Mouse (Mus musculus) heart, embryonic 10.5 days (tissue): Measurements from ENCODE around the gene 2310034G01Rik. TPM values are rescaled to one million over a fixed set of nuclear protein-coding genes. Genes with fewer than 3 reads are reported as not detected.

Source experiments
- DNase-seq: peaks from one replicate; pipeline ENCODE4 v3.0.0-alpha.2; 2017; ENCODE audit warnings: low spot score
- H3K27ac ChIP-seq: fragments of 300-500 bp; sonication (generic); 2 replicates; pipeline ENCODE4 v1.5.1; 2016; ENCODE audit warnings: mild to moderate bottlenecking
- H3K27me3 ChIP-seq: fragments of 300-500 bp; sonication (generic); 2 replicates; pipeline ENCODE4 v1.6.1; 2016; ENCODE audit warnings: mild to moderate bottlenecking; ENCODE audit not compliant: poor library complexity, insufficient read depth, severe bottlenecking
- H3K36me3 ChIP-seq: fragments of 300-500 bp; sonication (generic); 2 replicates; pipeline ENCODE4 v1.6.1; 2016; ENCODE audit warnings: mild to moderate bottlenecking, moderate library complexity
- H3K4me1 ChIP-seq: fragments of 300-500 bp; sonication (generic); 2 replicates; pipeline ENCODE4 v1.6.1; 2016; ENCODE audit warnings: mild to moderate bottlenecking
- H3K4me3 ChIP-seq: fragments of 300-500 bp; sonication (generic); 2 replicates; pipeline ENCODE4 v1.5.1; 2016; ENCODE audit warnings: mild to moderate bottlenecking, moderate library complexity
- H3K9me3 ChIP-seq: fragments of 300-500 bp; sonication (generic); 2 replicates; pipeline ENCODE4 v1.6.1; 2016; ENCODE audit warnings: mild to moderate bottlenecking, moderate library complexity
- WGBS: fragments of 180-500 bp; shearing (Covaris S2); methylation state at CpG from one replicate; pipeline ENCODE4 v1.1.7; 2016; 5-methylcytosine and 5-hydroxymethylcytosine counted together
- polyA plus RNA-seq: library from polyadenylated mRNA; unstranded; fragments of >200 nt; fragmentation: Nextera tagmentation; extraction: Ambion mirVana; gene quantifications from 2 replicates; pipeline ENCODE4 v1.2.1, GENCODE M21; 2016

Gene 2310034G01Rik
- polyA plus RNA-seq, 1 experiment from 2014 or later: 0.84 TPM

- no peak overlapping the region for H3K4me3 ChIP-seq
- peaks cover 34% of the 10 kb centered on the region for H3K27me3 ChIP-seq
- no peak overlapping the region for H3K27ac ChIP-seq
- peaks cover 35% of the 10 kb centered on the region for H3K4me1 ChIP-seq
- WGBS: 5% methylated on average over 16 of the region's 16 CpGs
- H3K36me3 ChIP-seq: peaks cover 24% of the 10 kb centered on the region
- H3K9me3 ChIP-seq: no peaks in the 10 kb centered on the region
- DNase-seq: peak; percentile 94
Observed at GRCm38 (mm10) chr19:46329951-46330350, 20.2 kb downstream of the 2310034G01Rik start.

- peak; percentile 76 for DNase-seq
- H3K27me3 ChIP-seq: peaks cover 42% of the 10 kb centered on the region
- H3K9me3 ChIP-seq: no peaks in the 10 kb centered on the region
- H3K4me1 ChIP-seq: peaks cover 35% of the 10 kb centered on the region
- 3% methylated on average over 54 of the region's 54 CpGs for WGBS
- H3K27ac ChIP-seq: peak overlapping the region; percentile 82
- peaks cover 24% of the 10 kb centered on the region for H3K36me3 ChIP-seq
- H3K4me3 ChIP-seq: peak overlapping the region; percentile 79
Observed at GRCm38 (mm10) chr19:46329031-46329641, 21.0 kb downstream of the 2310034G01Rik start.

- H3K9me3 ChIP-seq: no peaks in the 10 kb centered on the region
- WGBS: under 1% methylated on average over 81 of the region's 81 CpGs
- H3K4me1 ChIP-seq: peaks cover 35% of the 10 kb centered on the region
- DNase-seq: peak; percentile 97
- H3K4me3 ChIP-seq: peak within 1 kb of the TSS; percentile 79
- peaks cover 49% of the 10 kb centered on the region for H3K27me3 ChIP-seq
- peaks cover 24% of the 10 kb centered on the region for H3K36me3 ChIP-seq
- peak within 1 kb of the TSS; percentile 82 for H3K27ac ChIP-seq
Observed at GRCm38 (mm10) chr19:46328081-46329030, 21.7 kb downstream of the 2310034G01Rik start, which contains the start of gene Fbxl15. Gene Fbxl15 (plus strand): TSS chr19:46328184.

DNA sequence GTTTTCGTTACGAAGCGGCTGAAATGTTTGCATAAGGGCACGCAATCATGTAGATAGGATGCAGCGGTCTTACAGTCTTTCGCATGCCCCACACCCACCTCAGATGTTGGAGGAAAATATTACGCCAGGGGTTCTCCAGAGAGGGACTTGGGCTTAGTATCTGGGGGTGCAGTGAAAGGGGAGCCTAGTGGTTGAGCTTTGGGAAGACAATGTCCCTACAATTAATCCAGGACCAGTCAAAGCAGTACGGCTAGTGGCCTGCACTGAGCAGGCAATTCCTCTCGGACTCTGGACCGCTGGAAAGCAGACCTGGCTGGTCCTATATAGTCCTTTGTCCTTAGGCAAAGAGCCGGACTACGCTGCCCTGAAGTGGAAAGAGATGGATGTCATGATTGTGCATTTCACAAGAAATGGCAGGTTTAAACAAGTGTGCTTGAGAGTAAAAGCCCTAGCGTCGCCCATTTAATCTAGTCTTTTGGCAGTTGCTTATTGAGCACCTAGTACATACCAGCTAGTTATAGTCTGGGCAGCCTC, 22.5 kb downstream of the 2310034G01Rik start:
- WGBS: 28% methylated on average over 14 of the region's 14 CpGs
- Histone ChIP-seq H3K9me3 (no peaks in the 10 kb centered on the region), H3K4me3 (peak overlapping the region; percentile 79), H3K36me3 (peaks cover 24% of the 10 kb centered on the region), H3K27ac (peak overlapping the region; percentile 82; the same call in 1 of the 2 replicates), H3K27me3 (peaks cover 57% of the 10 kb centered on the region), H3K4me1 (peaks cover 35% of the 10 kb centered on the region)
- DNase-seq: no peak

DNA sequence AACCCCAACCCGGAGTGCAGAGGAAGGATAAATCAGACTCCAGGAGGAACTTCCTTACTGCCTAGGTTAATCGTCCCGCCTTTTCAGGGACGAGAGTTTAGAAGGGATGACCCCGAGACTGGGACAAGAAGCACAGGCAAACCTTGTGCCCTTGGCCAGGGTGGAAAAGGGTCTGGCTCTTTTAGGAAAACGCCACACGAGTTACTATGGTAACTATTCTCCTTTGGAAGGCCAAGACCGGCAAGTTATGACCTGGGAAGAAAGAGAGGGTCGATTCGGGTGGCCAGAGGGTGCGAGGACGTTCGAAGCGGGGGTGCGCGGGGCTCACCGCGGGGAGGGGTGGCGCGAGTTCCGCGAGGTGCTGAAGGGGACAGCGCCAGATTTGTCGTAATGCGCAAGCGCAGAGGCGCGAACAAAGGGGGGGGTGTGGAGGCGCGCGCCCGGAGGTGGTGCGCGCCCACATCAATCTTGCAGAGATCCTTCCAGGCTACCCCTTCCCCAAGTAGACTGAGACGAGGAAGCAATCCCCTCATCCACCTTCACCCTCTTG, 23.3 kb downstream of the 2310034G01Rik start, which contains the start of gene Psd:
Psd (minus strand) TSS at position 401 of the 550 bp plus-strand sequence.
- WGBS: under 1% methylated on average over 35 of the region's 35 CpGs
- Histone ChIP-seq H3K4me1 (peaks cover 35% of the 10 kb centered on the region), H3K27ac (peak within 1 kb of the TSS; percentile 82), H3K4me3 (peak within 1 kb of the TSS; percentile 79), H3K27me3 (peaks cover 65% of the 10 kb centered on the region), H3K36me3 (peaks cover 16% of the 10 kb centered on the region), H3K9me3 (no peaks in the 10 kb centered on the region)
- no peak for DNase-seq

GRCm38 (mm10) chr19:46326019-46326755, 23.9 kb downstream of the 2310034G01Rik start:
- DNase-seq: no peak
- Histone ChIP-seq H3K9me3 (no peaks in the 10 kb centered on the region), H3K36me3 (peaks cover 10% of the 10 kb centered on the region), H3K4me1 (peaks cover 39% of the 10 kb centered on the region), H3K27me3 (peaks cover 71% of the 10 kb centered on the region), H3K27ac (no peak overlapping the region), H3K4me3 (0 out of 2 replicates have a peak overlapping the region, but pooled peaks have one; percentile 42)
- WGBS: 5% methylated on average over 29 of the region's 29 CpGs

GRCm38 (mm10) chr19:46324918-46325317, 25.2 kb downstream of the 2310034G01Rik start:
- DNase-seq: no peak

GRCm38 (mm10) chr19:46324366-46324765, 25.7 kb downstream of the 2310034G01Rik start:
- no peak for DNase-seq
- no peaks in the 10 kb centered on the region for H3K36me3 ChIP-seq
- no peak overlapping the region for H3K27ac ChIP-seq
- H3K27me3 ChIP-seq: peaks cover 89% of the 10 kb centered on the region
- H3K4me1 ChIP-seq: peaks cover 32% of the 10 kb centered on the region
- 57% methylated on average over 11 of the region's 11 CpGs for WGBS
- H3K4me3 ChIP-seq: no peak overlapping the region
- H3K9me3 ChIP-seq: no peaks in the 10 kb centered on the region

More at GRCm38 (mm10) chr19:46324918-46325317, 25.2 kb downstream of the 2310034G01Rik start:
- Histone ChIP-seq H3K4me1 (peaks cover 36% of the 10 kb centered on the region), H3K9me3 (no peaks in the 10 kb centered on the region), H3K27ac (no peak overlapping the region), H3K4me3 (no peak overlapping the region), H3K27me3 (peaks cover 84% of the 10 kb centered on the region), H3K36me3 (no peaks in the 10 kb centered on the region)
- 58% methylated on average over 5 of the region's 5 CpGs for WGBS

- whole genome bisulfite sequencing: 80% methylated on average over 5 of the region's 5 CpGs
- no peak for DNase-seq
- peaks cover 32% of the 10 kb centered on the region for H3K4me1 ChIP-seq
Observed at GRCm38 (mm10) chr19:46323716-46324115, 26.4 kb downstream of the 2310034G01Rik start.

GRCm38 (mm10) chr19:46322996-46323572, 27.0 kb downstream of the 2310034G01Rik start:
- H3K4me3 ChIP-seq: no peak overlapping the region
- H3K27ac ChIP-seq: no peak overlapping the region
- DNase-seq: no peak
- WGBS: 70% methylated on average over 13 of the region's 13 CpGs
- H3K4me1 ChIP-seq: peaks cover 31% of the 10 kb centered on the region
- no peaks in the 10 kb centered on the region for H3K36me3 ChIP-seq
- no peaks in the 10 kb centered on the region for H3K9me3 ChIP-seq
- H3K27me3 ChIP-seq: peaks cover 95% of the 10 kb centered on the region

More at GRCm38 (mm10) chr19:46323716-46324115, 26.4 kb downstream of the 2310034G01Rik start:
- Histone ChIP-seq H3K4me3 (no peak overlapping the region), H3K27ac (no peak overlapping the region), H3K27me3 (peaks cover 89% of the 10 kb centered on the region), H3K9me3 (no peaks in the 10 kb centered on the region), H3K36me3 (no peaks in the 10 kb centered on the region)

DNA sequence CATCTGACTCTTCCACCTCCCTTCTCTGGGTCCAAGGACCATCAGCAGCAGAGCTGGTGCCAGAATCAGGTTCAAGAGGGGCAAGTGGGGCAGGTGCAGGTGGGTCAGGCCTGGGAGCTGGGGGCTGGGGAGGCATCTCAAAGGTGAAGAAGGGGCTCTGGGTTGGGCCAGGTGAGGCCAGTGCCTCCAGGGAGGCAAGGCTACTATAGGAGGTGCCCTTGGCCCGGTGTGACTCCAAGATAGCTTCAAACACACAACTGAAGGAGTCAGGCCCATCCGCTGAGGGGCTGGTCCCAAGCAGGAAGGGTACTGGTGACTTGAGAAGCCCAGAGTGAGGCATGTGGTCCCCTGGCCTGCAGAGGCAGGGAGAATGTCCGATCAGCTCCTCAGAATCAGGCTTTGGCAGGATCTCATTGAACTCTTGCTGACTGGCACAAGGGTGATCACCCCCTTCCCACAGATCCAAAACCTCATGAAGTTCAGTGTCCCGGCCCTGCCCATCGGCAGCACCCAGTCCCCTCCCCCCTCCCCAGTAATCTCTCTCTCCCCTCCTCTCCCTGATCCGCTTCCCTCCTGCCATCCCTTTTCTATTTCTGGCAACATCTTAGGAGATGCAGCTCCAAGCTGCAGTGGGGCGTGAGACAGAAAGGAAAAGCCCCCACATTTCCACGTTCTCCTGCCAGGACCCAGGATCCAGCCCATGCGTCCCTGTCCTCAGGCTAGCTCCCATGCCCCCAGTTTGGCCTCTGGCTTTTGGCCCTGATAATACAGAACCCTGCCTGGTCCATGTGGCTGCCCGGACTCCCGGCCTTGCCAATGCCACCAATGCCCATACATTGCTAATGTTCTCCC, 27.7 kb downstream of the 2310034G01Rik start:
- Histone ChIP-seq H3K4me3 (no peak overlapping the region), H3K27ac (no peak overlapping the region), H3K4me1 (peaks cover 31% of the 10 kb centered on the region), H3K9me3 (no peaks in the 10 kb centered on the region), H3K36me3 (no peaks in the 10 kb centered on the region), H3K27me3 (peaks cover 100% of the 10 kb centered on the region)
- no peak for DNase-seq
- 47% methylated on average over 11 of the region's 11 CpGs for WGBS
